Mouse (Mus musculus) T-cell, adult 66 days (primary cell): ENCODE measurements around the gene Pax8. TPM values are rescaled to one million over a fixed set of nuclear protein-coding genes. Genes with fewer than 3 reads are reported as not detected.

Experiments
- total RNA-seq, 2 experiments: library from RNA; stranded (reverse); gene quantifications; 3 replicates in 1 of 2; 4 replicates in 1 of 2; pipeline ENCODE4 v1.2.4; 2023

The Pax8 gene
- not detected for total RNA-seq

DNA sequence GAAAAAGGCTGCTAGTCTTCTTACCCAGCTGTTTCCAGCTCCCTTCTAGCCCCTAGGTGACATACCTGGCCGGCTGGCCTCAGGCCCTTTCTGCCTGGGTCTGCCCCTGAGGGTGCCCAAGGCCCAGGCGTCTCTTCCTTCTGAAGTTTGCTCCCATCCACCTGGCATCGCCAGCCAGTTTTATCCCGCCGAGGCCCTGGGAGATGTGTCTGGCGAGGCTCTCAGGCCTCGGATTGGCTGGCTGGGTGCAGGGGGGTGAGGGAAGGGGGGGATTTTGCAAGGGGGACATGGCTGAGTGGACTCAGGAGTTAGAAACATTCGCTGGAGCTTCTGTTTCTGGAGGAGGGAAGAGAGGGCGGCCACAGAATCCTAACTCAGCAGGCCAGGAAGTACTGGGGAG lies at the start of gene Pax8:
Pax8 (minus strand) TSS at position 180 of the 400 bp plus-strand sequence.

Other genes with a start within 250 kb of the Pax8 start
- gene Il1f5, start 198.6 kb downstream of the Pax8 start, total RNA-seq = not detected
- gene Il1f10, start 184.4 kb downstream of the Pax8 start, total RNA-seq = not detected
- under 1 TPM in 1 of 2 experiments, not detected in 1; 0.50 TPM for gene Il1rn, start 138.7 kb downstream of the Pax8 start, total RNA-seq
- gene Psd4, start 108.0 kb downstream of the Pax8 start, total RNA-seq = 100 to 1,000 TPM; 193 to 213 TPM